Mouse (Mus musculus) testis, adult 2 months (tissue): ENCODE measurements around the gene Ufd1.

Source experiments
- CTCF ChIP-seq: fragments of 200-500 bp; IDR thresholded peaks from 2 replicates; pipeline ENCODE4 v1.5.1; 2012; ENCODE audit warnings: low read depth, mild to moderate bottlenecking, inconsistent platforms, low read length, moderate library complexity; ENCODE audit not compliant: control insufficient read depth, insufficient read depth, insufficient replicate concordance
- POLR2A ChIP-seq: fragments of 200-500 bp; IDR thresholded peaks from 2 replicates; pipeline ENCODE4 v1.6.1; 2012; ENCODE audit warnings: low read depth, mild to moderate bottlenecking, inconsistent platforms, low read length, moderate library complexity; ENCODE audit not compliant: control insufficient read depth

- TF ChIP-seq CTCF (no peak), POLR2A (no peak)
Observed at GRCm38 (mm10) chr16:18796645-18797044, 14.9 kb upstream of the Ufd1 start.
